Mouse (Mus musculus) ZHBTc4 (cell line): ENCODE measurements around the gene Hpn.
A peak's percentile ranks its signal among the peaks of the same experiment; 100 is the strongest.

Experiments
- DNase-seq: peaks from one replicate; pipeline ENCODE4 v3.0.0-alpha.2; 2011; ENCODE audit warnings: low read depth, low spot score

Hpn gene

DNA sequence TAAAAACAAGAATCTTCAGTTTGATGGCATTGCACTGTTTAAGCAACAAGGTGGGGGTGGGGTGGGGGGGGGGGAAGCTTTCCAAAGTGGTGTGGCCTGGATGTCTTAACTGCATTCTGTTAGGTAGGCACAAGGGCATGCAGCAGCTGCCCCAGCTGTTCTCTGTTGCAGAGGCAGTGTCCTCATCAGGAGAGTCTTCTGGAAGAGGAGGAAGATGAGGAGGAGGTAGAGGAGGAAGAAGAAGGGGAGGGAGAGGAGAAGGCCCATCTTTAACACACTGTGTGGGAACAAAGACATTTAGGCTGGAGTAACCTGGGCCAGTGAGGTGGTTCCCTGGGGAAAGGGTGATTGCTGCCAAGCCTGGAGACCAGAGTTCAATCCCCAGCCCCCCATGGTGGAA is 33.0 kb downstream of the Hpn start:
- DNase-seq: no peak

GRCm38 (mm10) chr7:31081106-31081505 is 34.0 kb downstream of the Hpn start:
- no peak for DNase-seq

- DNase-seq: no peak
Observed at GRCm38 (mm10) chr7:31080611-31081010, 34.5 kb downstream of the Hpn start.

- no peak for DNase-seq
Observed at GRCm38 (mm10) chr7:31079670-31080069, 35.4 kb downstream of the Hpn start.

DNA sequence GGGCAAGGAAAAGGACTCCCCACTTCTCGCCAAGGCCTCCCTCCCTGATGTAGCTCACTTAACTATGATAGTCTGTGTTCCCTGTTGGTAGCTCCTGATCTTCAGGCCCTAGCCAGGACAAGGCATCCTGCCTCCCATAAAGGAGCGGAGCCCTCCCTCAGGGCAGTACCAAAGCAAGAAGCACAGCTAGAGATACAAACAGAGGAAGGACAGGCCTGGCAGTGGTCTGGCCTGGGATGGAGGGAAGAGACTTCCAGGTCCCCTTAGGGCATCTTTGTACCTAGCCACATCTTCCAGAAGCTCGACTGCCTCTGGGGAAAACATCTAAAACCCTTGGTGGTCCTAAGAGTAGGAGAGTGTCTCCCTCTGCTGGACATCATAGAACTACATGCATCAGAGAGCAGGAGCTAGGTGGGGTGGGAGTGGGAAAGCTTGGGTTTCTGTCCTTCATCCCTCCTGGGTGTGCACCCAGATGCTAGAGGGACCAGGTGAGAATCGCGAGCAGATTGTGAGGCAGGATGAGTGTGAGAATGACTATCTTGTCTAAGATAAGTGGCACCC is 37.1 kb downstream of the Hpn start:
- DNase-seq: peak; percentile 82

- no peak for DNase-seq
Observed at GRCm38 (mm10) chr7:31077470-31077869, 37.6 kb downstream of the Hpn start.

DNA sequence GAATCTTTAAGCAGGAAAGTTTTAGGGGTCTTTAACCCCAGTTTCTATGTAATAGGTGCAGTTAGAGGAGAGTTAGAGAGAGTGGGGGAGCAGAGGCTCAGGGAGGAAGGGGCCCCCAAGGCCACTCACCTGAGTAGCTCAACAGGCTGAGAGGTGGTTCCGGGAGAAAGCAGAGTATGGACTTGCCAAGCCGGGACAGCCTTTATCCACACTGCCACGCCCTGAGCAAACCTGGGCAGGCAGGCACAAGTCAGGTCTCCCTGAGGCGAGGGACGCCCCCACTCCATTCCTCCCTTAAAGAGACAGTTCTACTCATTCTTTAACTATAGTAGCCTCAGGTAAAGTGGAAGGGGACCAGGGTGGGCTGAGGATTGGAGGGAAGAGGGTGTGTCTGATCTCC is 38.6 kb downstream of the Hpn start, which contains the start of gene Fxyd3:
Fxyd3 (minus strand) TSS at position 213 of the 400 bp plus-strand sequence.
- DNase-seq: no peak

DNA sequence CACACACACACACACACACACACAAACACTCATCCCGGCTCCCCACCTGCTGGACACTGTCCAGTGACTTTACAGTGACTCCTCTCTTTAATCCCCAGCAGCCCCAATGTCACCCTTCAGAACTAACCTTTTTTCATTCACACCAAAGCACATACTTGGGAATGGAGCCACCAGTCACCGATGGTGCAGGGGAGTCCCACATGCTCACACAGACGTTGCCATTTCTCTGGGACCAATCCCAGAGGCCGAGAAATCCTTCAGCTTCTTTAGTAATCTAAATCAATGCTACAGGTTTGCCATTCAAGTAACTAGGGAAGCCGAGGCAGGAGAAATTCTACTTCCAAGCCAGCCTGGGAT is 40.4 kb downstream of the Hpn start:
- no peak for DNase-seq

DNA sequence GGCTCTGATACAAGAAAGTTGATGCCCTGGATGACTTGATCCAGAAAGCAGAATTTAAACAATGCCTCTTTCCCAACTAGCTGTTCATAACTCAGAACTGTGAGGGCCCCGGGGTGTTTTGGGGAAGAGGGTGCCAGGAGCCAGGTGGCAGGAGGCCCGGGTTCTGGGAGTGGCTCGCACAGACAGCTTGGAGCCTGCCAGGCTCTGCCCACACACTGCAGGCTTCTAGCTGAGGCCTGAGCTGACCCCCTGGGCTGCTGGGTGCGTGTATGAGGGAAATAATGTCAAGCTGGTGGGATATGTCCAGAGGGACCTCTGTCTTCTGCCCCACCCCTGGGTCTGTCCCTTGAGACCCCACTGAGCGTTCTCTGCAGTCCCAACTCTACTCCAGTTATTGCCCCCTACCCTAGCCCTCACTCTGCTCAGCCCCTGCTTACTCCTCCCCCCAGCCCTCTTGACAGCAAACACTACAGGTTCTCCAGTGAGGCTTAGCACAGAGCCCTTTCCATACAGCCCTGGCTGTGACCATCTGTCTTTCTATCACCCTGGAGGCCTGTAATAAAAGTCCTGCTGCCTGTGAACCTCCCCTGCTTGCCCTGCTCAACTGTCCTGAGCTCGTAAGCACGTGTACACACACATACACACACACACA is 40.9 kb downstream of the Hpn start:
- DNase-seq: no peak

DNA sequence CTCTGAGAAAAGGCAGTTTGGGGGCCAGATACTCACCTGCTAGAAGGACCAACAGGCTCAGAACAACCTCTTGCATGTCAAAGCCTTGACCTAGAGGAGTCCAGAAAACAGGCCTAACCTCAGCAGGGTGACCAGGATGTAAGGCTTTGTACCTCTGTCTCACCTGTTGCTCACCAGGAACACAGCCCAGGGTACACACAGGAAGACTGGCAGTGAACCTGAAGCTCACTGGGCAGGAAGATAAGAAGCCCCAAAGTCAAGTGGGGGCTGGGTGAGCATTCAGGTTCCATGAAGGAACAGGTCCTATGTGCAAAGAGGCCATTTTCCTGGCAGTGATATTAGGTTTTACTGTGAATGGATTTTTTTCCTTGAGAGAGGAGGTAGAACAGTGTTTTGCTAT is 41.5 kb downstream of the Hpn start:
- DNase-seq: no peak

DNA sequence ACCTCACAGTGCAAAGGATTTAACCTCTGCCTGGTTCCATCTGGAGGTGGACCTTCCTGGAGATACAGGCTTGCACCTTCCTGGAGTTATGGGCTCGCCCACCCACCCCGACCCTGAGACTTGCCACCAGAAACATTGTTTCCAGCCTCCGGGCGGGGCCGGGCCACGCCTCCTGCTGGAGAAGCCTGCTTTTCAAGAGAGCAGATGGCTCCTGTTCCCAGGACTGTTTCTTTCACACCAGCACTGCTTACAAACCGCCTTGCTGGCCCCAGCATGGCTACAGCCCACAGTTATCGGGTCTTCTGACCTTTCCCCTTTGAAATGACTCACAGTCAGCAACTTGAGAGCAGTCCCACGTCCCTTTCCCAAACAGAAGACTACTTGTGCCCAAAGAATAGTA is 42.8 kb downstream of the Hpn start:
- DNase-seq: peak; percentile 78

DNA sequence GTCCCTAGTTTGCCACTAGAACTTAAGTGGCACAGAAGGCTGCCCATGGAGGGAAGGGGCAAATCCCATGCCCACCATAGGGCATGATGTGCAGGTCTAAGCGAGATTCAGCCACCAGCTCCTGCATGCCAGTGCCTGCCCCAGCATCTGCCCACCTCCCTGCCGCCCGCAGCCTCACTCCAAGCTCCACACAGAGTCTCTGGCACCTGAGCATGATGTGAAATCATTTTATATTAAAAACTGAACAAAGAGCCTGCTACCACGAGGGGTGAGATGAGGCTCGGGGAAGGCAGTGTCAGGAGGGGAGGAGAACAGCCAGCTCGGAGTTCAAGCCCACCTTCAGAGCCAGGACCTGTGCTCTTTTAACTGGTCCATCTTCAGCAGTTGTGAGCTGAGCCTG is 44.8 kb downstream of the Hpn start:
- no peak for DNase-seq

GRCm38 (mm10) chr7:31069491-31069890 is 45.6 kb downstream of the Hpn start:
- DNase-seq: peak; percentile 50

DNA sequence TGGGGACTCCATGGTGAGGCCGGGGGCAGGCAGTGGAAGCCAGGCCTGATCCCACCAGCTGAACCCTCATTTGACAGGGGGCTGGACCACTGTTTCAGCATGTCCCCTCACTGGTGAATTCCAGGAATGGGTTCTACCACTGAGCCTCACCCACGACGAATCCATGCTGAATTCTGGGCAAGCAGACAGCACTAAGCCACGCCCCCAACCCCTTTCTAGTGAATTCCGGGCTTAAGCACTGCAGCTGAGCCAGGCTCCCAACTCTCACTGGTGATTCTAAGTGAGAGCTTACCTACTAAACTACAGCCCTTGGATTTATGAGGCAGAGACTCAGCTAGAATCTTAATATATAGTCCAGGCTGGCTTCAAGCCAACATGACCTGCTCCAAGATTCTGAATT is 47.3 kb downstream of the Hpn start:
- DNase-seq: peak; percentile 67

- no peak for DNase-seq
Observed at GRCm38 (mm10) chr7:31063074-31063560, 52.0 kb downstream of the Hpn start.

- no peak for DNase-seq
Observed at GRCm38 (mm10) chr7:31060621-31061010, 54.5 kb downstream of the Hpn start.

DNA sequence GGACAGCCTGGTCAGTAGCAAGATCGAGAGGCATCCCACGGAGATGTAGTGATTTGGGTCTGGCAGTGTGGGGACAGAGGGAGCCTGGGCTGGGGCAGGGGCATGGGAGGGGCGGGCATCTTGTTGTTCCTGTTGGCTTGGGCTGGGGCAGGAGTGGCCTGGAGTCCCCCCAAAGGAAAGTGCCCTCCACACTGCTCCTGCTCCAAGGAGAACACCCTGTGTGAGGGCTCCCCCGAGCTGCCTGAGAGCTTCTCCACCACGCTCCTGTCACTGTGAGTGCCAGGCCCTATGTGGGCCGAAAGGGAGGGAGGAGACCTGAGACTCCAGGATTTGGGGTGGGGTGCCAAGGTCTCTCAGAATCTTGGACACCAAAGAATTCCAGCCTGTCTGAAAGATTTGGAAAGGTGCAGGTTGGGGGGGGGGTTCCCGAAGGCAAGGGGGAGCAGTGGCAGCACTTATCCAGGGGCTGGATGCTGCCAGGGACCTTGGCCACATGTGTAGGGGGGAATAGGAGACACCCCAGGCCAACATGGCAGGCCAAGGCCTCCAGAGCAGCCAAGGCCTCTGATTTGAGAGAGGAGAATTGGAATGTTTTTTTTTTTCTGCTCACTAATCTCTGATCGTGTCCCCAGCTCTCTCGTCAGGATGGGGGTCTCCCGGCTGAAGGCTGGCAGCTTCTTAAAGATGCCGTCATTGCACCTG is 55.0 kb downstream of the Hpn start:
- DNase-seq: no peak

DNA sequence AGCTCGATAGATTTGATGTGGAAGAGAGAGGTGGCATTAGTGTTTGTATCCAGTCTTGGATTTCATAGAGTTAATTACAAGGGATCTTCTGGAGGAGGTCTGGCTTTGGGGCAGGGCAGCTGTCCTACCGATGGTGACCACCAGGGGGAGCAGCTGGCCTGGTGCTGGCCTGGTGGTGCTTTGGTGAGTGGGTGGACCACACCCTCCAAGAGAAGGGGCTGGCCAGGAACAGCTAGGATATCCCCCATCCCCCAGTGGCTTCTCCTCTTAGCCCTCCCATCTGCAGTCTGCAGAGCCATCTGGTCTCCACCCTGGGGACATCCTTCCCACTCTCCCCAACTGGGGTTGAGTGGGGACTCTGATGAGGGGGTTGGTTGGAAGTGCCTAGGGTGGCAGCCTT is 56.0 kb downstream of the Hpn start, which contains the start of gene Lgi4:
Lgi4 (plus strand) TSS at position 235 of the 400 bp plus-strand sequence.
- peak; percentile 89 for DNase-seq

- no peak for DNase-seq
Observed at GRCm38 (mm10) chr7:31058211-31058610, 56.9 kb downstream of the Hpn start.

- no peak for DNase-seq
Observed at GRCm38 (mm10) chr7:31057730-31058129, 57.4 kb downstream of the Hpn start.

GRCm38 (mm10) chr7:31057071-31057470 is 58.0 kb downstream of the Hpn start, which contains the start of gene Fxyd1:
TSS of gene Fxyd1 (minus strand) at chr7:31057199.
- no peak for DNase-seq

GRCm38 (mm10) chr7:31056448-31056847 is 58.6 kb downstream of the Hpn start:
- no peak for DNase-seq

GRCm38 (mm10) chr7:31055883-31056282 is 59.2 kb downstream of the Hpn start:
- no peak for DNase-seq
